Mouse (Mus musculus) G1E (cell line): ENCODE measurements around the gene Kcnip1.

ENCODE experiments used
- CTCF ChIP-seq: IDR thresholded peaks from 2 replicates; pipeline ENCODE4 v1.5.1; 2012; ENCODE audit warnings: low read depth, low read length, inconsistent platforms, mixed read lengths
- POLR2AphosphoS5 ChIP-seq: IDR thresholded peaks from 2 replicates; pipeline ENCODE4 v1.6.1; 2012; ENCODE audit warnings: low read depth, low read length, inconsistent platforms; ENCODE audit not compliant: insufficient replicate concordance

- no peak for TF ChIP-seq CTCF
- TF ChIP-seq POLR2AphosphoS5: no peak
Observed at GRCm38 (mm10) chr11:33957595-33957994, 35.4 kb downstream of the Kcnip1 start.
